Mouse (Mus musculus): ENCODE measurements around the gene Gnat1.

The Gnat1 gene

GRCm38 (mm10) chr9:107675671-107676301, 3.7 kb downstream of the Gnat1 start:
- DNase-seq (ENCODE audit: low spot score in 2 of 2), result peak; percentile 70 to 82

GRCm38 (mm10) chr9:107674609-107675429, 4.7 kb downstream of the Gnat1 start:
- no peak for DNase-seq (ENCODE audit: low spot score in 2 of 2)

GRCm38 (mm10) chr9:107670259-107670658, 9.3 kb downstream of the Gnat1 start:
- DNase-seq (ENCODE audit: low spot score in 2 of 2), result no peak

GRCm38 (mm10) chr9:107669480-107669945, 10.0 kb downstream of the Gnat1 start, which contains the start of gene Slc38a3:
TSS of gene Slc38a3 (minus strand) at chr9:107669530.
- no peak for DNase-seq (ENCODE audit: low spot score in 2 of 2)

- no peak for DNase-seq (ENCODE audit: low spot score in 2 of 2)
Measured at GRCm38 (mm10) chr9:107668916-107669315, 10.6 kb downstream of the Gnat1 start.

- DNase-seq (ENCODE audit: low spot score in 2 of 2), result no peak
Measured at GRCm38 (mm10) chr9:107668011-107668410, 11.5 kb downstream of the Gnat1 start.

- DNase-seq (ENCODE audit: low spot score in 2 of 2), result peak in 1 of 2 experiments; percentile 42
Measured at GRCm38 (mm10) chr9:107667219-107667618, 12.3 kb downstream of the Gnat1 start.

- no peak for DNase-seq (ENCODE audit: low spot score in 2 of 2)
Measured at GRCm38 (mm10) chr9:107666751-107667205, 12.7 kb downstream of the Gnat1 start.

GRCm38 (mm10) chr9:107665308-107665707, 14.2 kb downstream of the Gnat1 start:
- no peak for DNase-seq (ENCODE audit: low spot score in 2 of 2)

GRCm38 (mm10) chr9:107663525-107663924, 16.0 kb downstream of the Gnat1 start:
- DNase-seq (ENCODE audit: low spot score in 2 of 2), result no peak

- no peak for DNase-seq (ENCODE audit: low spot score in 2 of 2)
Measured at GRCm38 (mm10) chr9:107662342-107662741, 17.2 kb downstream of the Gnat1 start.

GRCm38 (mm10) chr9:107660777-107661176, 18.7 kb downstream of the Gnat1 start:
- no peak for DNase-seq (ENCODE audit: low spot score in 2 of 2)

- DNase-seq (ENCODE audit: low spot score in 2 of 2), result no peak
Measured at GRCm38 (mm10) chr9:107659961-107660360, 19.6 kb downstream of the Gnat1 start.

- no peak for DNase-seq (ENCODE audit: low spot score in 2 of 2)
Measured at GRCm38 (mm10) chr9:107659551-107659950, 20.0 kb downstream of the Gnat1 start.

- DNase-seq (ENCODE audit: low spot score in 2 of 2), result no peak
Measured at GRCm38 (mm10) chr9:107658096-107658495, 21.4 kb downstream of the Gnat1 start.

- no peak for DNase-seq (ENCODE audit: low spot score in 2 of 2)
Measured at GRCm38 (mm10) chr9:107657144-107657543, 22.4 kb downstream of the Gnat1 start.

GRCm38 (mm10) chr9:107654585-107654984, 24.9 kb downstream of the Gnat1 start:
- no peak for DNase-seq (ENCODE audit: low spot score in 2 of 2)

- no peak for DNase-seq (ENCODE audit: low spot score in 2 of 2)
Measured at GRCm38 (mm10) chr9:107653474-107653873, 26.0 kb downstream of the Gnat1 start.

GRCm38 (mm10) chr9:107650708-107651481, 28.6 kb downstream of the Gnat1 start:
- DNase-seq (ENCODE audit: low spot score in 2 of 2), result no peak

- no peak for DNase-seq (ENCODE audit: low spot score in 2 of 2)
Measured at GRCm38 (mm10) chr9:107650225-107650624, 29.3 kb downstream of the Gnat1 start.

- no peak for DNase-seq (ENCODE audit: low spot score in 2 of 2)
Measured at GRCm38 (mm10) chr9:107648767-107649166, 30.7 kb downstream of the Gnat1 start.

- DNase-seq (ENCODE audit: low spot score in 2 of 2), result no peak
Measured at GRCm38 (mm10) chr9:107646975-107647374, 32.5 kb downstream of the Gnat1 start.

Measured in urinary bladder, postnatal 4 days (tissue).